Mouse (Mus musculus): ENCODE results near the gene Thoc6. TPM values are rescaled to one million over a fixed set of nuclear protein-coding genes. Genes with fewer than 3 reads are reported as not detected.

The Thoc6 gene
- polyA plus RNA-seq, 1 experiment from 2014 or later, result 56.8 TPM

DNA sequence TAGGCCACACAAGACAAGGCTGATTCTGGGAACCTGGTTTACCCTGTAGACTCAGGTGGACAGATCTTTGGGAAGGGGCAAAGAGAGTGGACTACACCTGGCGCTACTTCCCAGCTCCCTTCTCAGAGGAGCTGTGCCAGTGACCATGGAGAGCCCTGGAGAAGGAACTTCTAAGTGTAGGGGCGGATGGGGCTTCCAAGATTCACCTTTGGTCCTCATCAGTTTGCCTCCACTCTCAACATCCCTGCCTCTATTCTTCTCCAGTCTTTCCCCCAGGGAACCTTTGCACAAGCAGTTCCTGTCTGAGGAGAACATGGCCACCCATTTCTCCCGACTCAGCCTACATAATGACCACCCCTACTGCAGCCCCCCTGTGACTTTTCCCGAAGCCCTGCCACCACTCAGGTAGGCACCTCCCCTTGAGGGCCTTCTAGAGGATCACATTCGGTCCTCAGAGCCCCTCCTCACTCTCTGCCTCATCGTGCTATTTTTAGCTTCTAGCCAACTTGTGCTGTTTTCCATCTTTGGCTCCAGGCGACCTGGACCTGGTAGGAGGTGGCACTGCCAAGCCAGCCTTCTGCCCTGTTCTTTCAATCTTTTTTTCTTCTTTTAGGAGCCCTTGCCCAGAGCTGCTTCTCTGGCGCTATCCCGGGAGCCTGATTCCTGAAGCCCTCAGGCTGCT, 730 bp upstream of the Thoc6 start:
- Histone ChIP-seq H3K27ac (ENCODE audit: low read depth, low read length) (no peak overlapping the region), H3K36me3 (ENCODE audit: control insufficient read depth, insufficient read depth, low read length) (no peaks in the 10 kb centered on the region), H3K4me3 (ENCODE audit: low read depth, low read length) (peak overlapping the region; percentile 64), H3K9ac (ENCODE audit: low read depth, low read length) (peak overlapping the region; percentile 66), H3K9me3 (ENCODE audit: control insufficient read depth, low read length) (no peaks in the 10 kb centered on the region), H3K4me1 (replicated peaks; ENCODE audit: control insufficient read depth, insufficient read depth, low read length) (peaks cover 11% of the 10 kb centered on the region), H3K27me3 (ENCODE audit: control insufficient read depth, insufficient read depth, low read length) (peaks cover 36% of the 10 kb centered on the region), H3K4me2 (replicated peaks; ENCODE audit: low read depth, low read length) (peak overlapping the region; percentile 79)
- ATAC-seq (ENCODE audit: low FRiP score) (no peak; the same call in 1 of the 2 replicates), DNase-seq (ENCODE audit: low spot score) (no peak)
- WGBS, result 47% methylated on average over 9 of the region's 9 CpGs

- no peak overlapping the region for H3K27ac ChIP-seq (ENCODE audit: low read depth, low read length)
- H3K27me3 ChIP-seq (ENCODE audit: control insufficient read depth, insufficient read depth, low read length), result peaks cover 20% of the 10 kb centered on the region
- no peak overlapping the region for H3K9ac ChIP-seq (ENCODE audit: low read depth, low read length)
- DNase-seq (ENCODE audit: low spot score) (no peak), ATAC-seq (ENCODE audit: low FRiP score) (no peak)
- no peaks in the 10 kb centered on the region for H3K9me3 ChIP-seq (ENCODE audit: control insufficient read depth, low read length)
- H3K4me1 ChIP-seq (replicated peaks; ENCODE audit: control insufficient read depth, insufficient read depth, low read length), result peaks cover 11% of the 10 kb centered on the region
- H3K4me3 ChIP-seq (ENCODE audit: low read depth, low read length), result peak overlapping the region; percentile 64
- 71% methylated on average over 3 of the region's 3 CpGs for WGBS
- peaks cover 3% of the 10 kb centered on the region; the same call in 1 of the 2 replicates for H3K36me3 ChIP-seq (ENCODE audit: control insufficient read depth, insufficient read depth, low read length)
- peak overlapping the region; percentile 79 for H3K4me2 ChIP-seq (replicated peaks; ENCODE audit: low read depth, low read length)
Observed at GRCm38 (mm10) chr17:23672761-23673160, 921 bp downstream of the Thoc6 start.

GRCm38 (mm10) chr17:23671519-23671918, 2.2 kb downstream of the Thoc6 start:
- 93% methylated on average over 3 of the region's 3 CpGs for WGBS
- Histone ChIP-seq H3K36me3 (ENCODE audit: control insufficient read depth, insufficient read depth, low read length) (peaks cover 3% of the 10 kb centered on the region; the same call in 1 of the 2 replicates), H3K27ac (ENCODE audit: low read depth, low read length) (no peak overlapping the region), H3K9ac (ENCODE audit: low read depth, low read length) (no peak overlapping the region), H3K27me3 (ENCODE audit: control insufficient read depth, insufficient read depth, low read length) (peaks cover 13% of the 10 kb centered on the region), H3K4me3 (ENCODE audit: low read depth, low read length) (no peak overlapping the region), H3K9me3 (ENCODE audit: control insufficient read depth, low read length) (no peaks in the 10 kb centered on the region), H3K4me2 (replicated peaks; ENCODE audit: low read depth, low read length) (no peak overlapping the region), H3K4me1 (replicated peaks; ENCODE audit: control insufficient read depth, insufficient read depth, low read length) (peaks cover 8% of the 10 kb centered on the region)
- no peak for DNase-seq (ENCODE audit: low spot score)
- ATAC-seq (ENCODE audit: low FRiP score), result no peak

- Histone ChIP-seq H3K4me2 (replicated peaks; ENCODE audit: low read depth, low read length) (no peak overlapping the region), H3K36me3 (ENCODE audit: control insufficient read depth, insufficient read depth, low read length) (peaks cover 3% of the 10 kb centered on the region; the same call in 1 of the 2 replicates), H3K4me1 (replicated peaks; ENCODE audit: control insufficient read depth, insufficient read depth, low read length) (peaks cover 3% of the 10 kb centered on the region; the same call in 1 of the 2 replicates), H3K9me3 (ENCODE audit: control insufficient read depth, low read length) (no peaks in the 10 kb centered on the region), H3K27me3 (ENCODE audit: control insufficient read depth, insufficient read depth, low read length) (peaks cover 5% of the 10 kb centered on the region), H3K9ac (ENCODE audit: low read depth, low read length) (no peak overlapping the region), H3K4me3 (ENCODE audit: low read depth, low read length) (no peak overlapping the region), H3K27ac (ENCODE audit: low read depth, low read length) (no peak overlapping the region)
- no peak for ATAC-seq (ENCODE audit: low FRiP score)
- WGBS, result 92% methylated on average over 6 of the region's 7 CpGs
- DNase-seq (ENCODE audit: low spot score), result no peak
Observed at GRCm38 (mm10) chr17:23670516-23671074, 3.1 kb downstream of the Thoc6 start.

- 84% methylated on average over 14 of the region's 14 CpGs for WGBS
- Histone ChIP-seq H3K36me3 (ENCODE audit: control insufficient read depth, insufficient read depth, low read length) (peaks cover 3% of the 10 kb centered on the region; the same call in 1 of the 2 replicates), H3K9me3 (ENCODE audit: control insufficient read depth, low read length) (no peaks in the 10 kb centered on the region), H3K4me3 (ENCODE audit: low read depth, low read length) (no peak overlapping the region), H3K4me1 (replicated peaks; ENCODE audit: control insufficient read depth, insufficient read depth, low read length) (no peaks in the 10 kb centered on the region), H3K9ac (ENCODE audit: low read depth, low read length) (no peak overlapping the region), H3K4me2 (replicated peaks; ENCODE audit: low read depth, low read length) (no peak overlapping the region), H3K27me3 (ENCODE audit: control insufficient read depth, insufficient read depth, low read length) (peaks cover 12% of the 10 kb centered on the region), H3K27ac (ENCODE audit: low read depth, low read length) (no peak overlapping the region)
- no peak for DNase-seq (ENCODE audit: low spot score)
- no peak for ATAC-seq (ENCODE audit: low FRiP score)
Observed at GRCm38 (mm10) chr17:23665511-23665910, 8.2 kb downstream of the Thoc6 start.

- peak; percentile 52 for ATAC-seq (ENCODE audit: low FRiP score)
- no peak overlapping the region for H3K9ac ChIP-seq (ENCODE audit: low read depth, low read length)
- peak; percentile 50 for DNase-seq (ENCODE audit: low spot score)
- H3K4me1 ChIP-seq (replicated peaks; ENCODE audit: control insufficient read depth, insufficient read depth, low read length), result no peaks in the 10 kb centered on the region
- WGBS, result 16% methylated on average over 5 of the region's 5 CpGs
- no peak overlapping the region for H3K27ac ChIP-seq (ENCODE audit: low read depth, low read length)
- H3K4me3 ChIP-seq (ENCODE audit: low read depth, low read length), result no peak overlapping the region
- H3K9me3 ChIP-seq (ENCODE audit: control insufficient read depth, low read length), result no peaks in the 10 kb centered on the region
- peaks cover 3% of the 10 kb centered on the region; the same call in 1 of the 2 replicates for H3K36me3 ChIP-seq (ENCODE audit: control insufficient read depth, insufficient read depth, low read length)
- peaks cover 20% of the 10 kb centered on the region for H3K27me3 ChIP-seq (ENCODE audit: control insufficient read depth, insufficient read depth, low read length)
- no peak overlapping the region for H3K4me2 ChIP-seq (replicated peaks; ENCODE audit: low read depth, low read length)
Observed at GRCm38 (mm10) chr17:23664556-23665021, 9.1 kb downstream of the Thoc6 start.

DNA sequence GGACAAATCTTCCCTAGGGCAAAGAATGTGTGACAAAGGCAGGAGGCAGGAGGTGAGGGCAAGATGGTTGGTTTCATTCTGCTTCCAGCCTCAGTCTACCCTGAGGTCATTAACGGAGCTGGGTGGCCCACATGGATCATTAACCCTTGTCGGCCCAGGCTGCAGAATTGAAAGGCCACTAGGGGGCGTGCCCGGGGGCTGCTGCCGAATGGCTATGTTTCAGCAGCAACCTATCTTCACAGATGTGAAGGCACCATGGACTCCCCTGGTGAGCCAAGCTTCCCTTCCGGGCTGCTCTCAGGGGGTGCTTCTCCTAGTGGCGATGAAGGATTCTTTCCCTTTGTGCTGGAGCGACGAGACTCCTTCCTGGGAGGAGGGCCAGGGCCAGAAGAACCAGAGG, 12.2 kb downstream of the Thoc6 start:
- Histone ChIP-seq H3K4me3 (ENCODE audit: low read depth, low read length) (no peak overlapping the region), H3K9me3 (ENCODE audit: control insufficient read depth, low read length) (no peaks in the 10 kb centered on the region), H3K9ac (ENCODE audit: low read depth, low read length) (no peak overlapping the region), H3K4me1 (replicated peaks; ENCODE audit: control insufficient read depth, insufficient read depth, low read length) (no peaks in the 10 kb centered on the region), H3K27ac (ENCODE audit: low read depth, low read length) (no peak overlapping the region), H3K36me3 (ENCODE audit: control insufficient read depth, insufficient read depth, low read length) (no peaks in the 10 kb centered on the region), H3K4me2 (replicated peaks; ENCODE audit: low read depth, low read length) (no peak overlapping the region), H3K27me3 (ENCODE audit: control insufficient read depth, insufficient read depth, low read length) (peaks cover 20% of the 10 kb centered on the region)
- WGBS, result 3% methylated on average over 9 of the region's 9 CpGs
- DNase-seq (ENCODE audit: low spot score) (peak; percentile 44), ATAC-seq (ENCODE audit: low FRiP score) (no peak)

DNA sequence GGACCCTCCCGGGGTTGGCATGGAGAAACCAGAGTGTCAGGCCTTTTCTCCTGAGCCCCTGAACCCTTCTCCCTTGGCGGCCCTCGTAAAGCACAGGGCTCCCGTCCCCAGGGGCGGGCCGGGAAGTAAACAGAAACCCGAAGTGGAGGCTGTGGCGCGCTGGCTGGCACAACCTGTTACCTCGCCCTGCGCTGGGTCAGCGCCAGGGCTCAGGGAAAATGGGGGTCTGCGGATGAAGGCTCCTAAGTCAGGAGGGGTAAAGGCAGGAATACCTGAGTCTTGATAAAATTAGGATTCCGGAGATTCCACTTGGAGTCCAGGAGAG, 12.8 kb downstream of the Thoc6 start:
- peaks cover 20% of the 10 kb centered on the region for H3K27me3 ChIP-seq (ENCODE audit: control insufficient read depth, insufficient read depth, low read length)

More for the DNA sequence above, 12.8 kb downstream of the Thoc6 start:
- Histone ChIP-seq H3K9ac (ENCODE audit: low read depth, low read length) (no peak overlapping the region), H3K27ac (ENCODE audit: low read depth, low read length) (no peak overlapping the region), H3K36me3 (ENCODE audit: control insufficient read depth, insufficient read depth, low read length) (no peaks in the 10 kb centered on the region), H3K9me3 (ENCODE audit: control insufficient read depth, low read length) (no peaks in the 10 kb centered on the region), H3K4me3 (ENCODE audit: low read depth, low read length) (no peak overlapping the region), H3K4me2 (replicated peaks; ENCODE audit: low read depth, low read length) (no peak overlapping the region), H3K4me1 (replicated peaks; ENCODE audit: control insufficient read depth, insufficient read depth, low read length) (no peaks in the 10 kb centered on the region)
- DNase-seq (ENCODE audit: low spot score) (no peak), ATAC-seq (ENCODE audit: low FRiP score) (no peak)
- 9% methylated on average over 14 of the region's 14 CpGs for WGBS
